Mouse (Mus musculus) lung, adult 2 months (tissue): ENCODE measurements around the gene Aim2. TPM values are rescaled to one million over a fixed set of nuclear protein-coding genes. Genes with fewer than 3 reads are reported as not detected.
A peak's percentile ranks its signal among the peaks of the same experiment; 100 is the strongest.

Experiments
- DNase-seq: peaks from one replicate; pipeline ENCODE4 v3.0.0; 2022
- H3K4me1 ChIP-seq: fragments of 200-500 bp; 2 replicates; pipeline ENCODE4 v1.6.1; 2011; ENCODE audit warnings: low read length; ENCODE audit not compliant: control insufficient read depth, insufficient read depth
- H3K4me3 ChIP-seq: fragments of 200-500 bp; replicated peaks from 2 replicates; pipeline ENCODE3; 2011; ENCODE audit warnings: low read depth, mild to moderate bottlenecking, control low read depth, low read length; ENCODE audit errors: extremely low read depth
- CTCF ChIP-seq: fragments of 200-500 bp; IDR thresholded peaks from 2 replicates; pipeline ENCODE4 v1.5.1; 2011; ENCODE audit warnings: mild to moderate bottlenecking, low read length, control low read depth; ENCODE audit not compliant: insufficient read depth
- POLR2A ChIP-seq: fragments of 200-500 bp; IDR thresholded peaks from 2 replicates; pipeline ENCODE4 v1.6.1; 2011; ENCODE audit warnings: low read depth, mild to moderate bottlenecking, control low read depth, low read length, borderline replicate concordance; ENCODE audit errors: extremely low read depth
- WGBS: fragments of 180-500 bp; shearing (Covaris S2); methylation state at CpG from one replicate; pipeline ENCODE4 v1.1.7; 2018; 5-methylcytosine and 5-hydroxymethylcytosine counted together
- polyA plus RNA-seq: library from polyadenylated mRNA; depleted of rRNA; stranded (reverse); fragments of >200 nt; gene quantifications from 2 replicates; pipeline ENCODE4 v1.2.3, GENCODE M21; 2012

The Aim2 gene
- polyA plus RNA-seq, 1 experiment: 5.1 TPM

GRCm38 (mm10) chr1:173418936-173419621 lies 68.4 kb downstream of the Aim2 start:
- no peaks in the 10 kb centered on the region for H3K4me1 ChIP-seq
- no peak overlapping the region for H3K4me3 ChIP-seq
- no peak for TF ChIP-seq CTCF
- no peak for TF ChIP-seq POLR2A
- WGBS: 84% methylated on average over 1 of the region's 1 CpGs
- DNase-seq: no peak

DNA sequence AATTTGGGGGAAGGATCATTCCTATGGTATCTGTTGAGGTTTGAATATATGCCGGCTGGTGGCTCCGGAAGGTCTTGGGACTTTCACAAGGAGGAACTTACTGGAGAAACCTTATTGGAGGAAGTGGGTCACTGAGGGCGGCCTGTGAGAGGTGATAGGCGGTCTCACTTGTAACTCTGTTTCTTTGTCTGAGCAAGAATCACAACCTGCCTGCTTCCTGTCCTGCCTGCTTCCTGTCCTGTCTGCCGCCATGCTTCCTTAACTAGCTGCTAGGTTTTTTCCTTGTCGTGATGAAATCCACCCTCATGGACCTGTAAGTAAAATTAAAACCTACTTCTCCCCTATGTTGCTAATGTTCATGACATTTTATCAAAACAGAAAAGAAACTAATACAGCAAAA lies 69.7 kb downstream of the Aim2 start:
- Histone ChIP-seq H3K4me1 (no peaks in the 10 kb centered on the region), H3K4me3 (peak overlapping the region; percentile 21)
- DNase-seq: no peak
- 50% methylated on average over 6 of the region's 6 CpGs for WGBS
- TF ChIP-seq POLR2A: no peak
- no peak for TF ChIP-seq CTCF

DNA sequence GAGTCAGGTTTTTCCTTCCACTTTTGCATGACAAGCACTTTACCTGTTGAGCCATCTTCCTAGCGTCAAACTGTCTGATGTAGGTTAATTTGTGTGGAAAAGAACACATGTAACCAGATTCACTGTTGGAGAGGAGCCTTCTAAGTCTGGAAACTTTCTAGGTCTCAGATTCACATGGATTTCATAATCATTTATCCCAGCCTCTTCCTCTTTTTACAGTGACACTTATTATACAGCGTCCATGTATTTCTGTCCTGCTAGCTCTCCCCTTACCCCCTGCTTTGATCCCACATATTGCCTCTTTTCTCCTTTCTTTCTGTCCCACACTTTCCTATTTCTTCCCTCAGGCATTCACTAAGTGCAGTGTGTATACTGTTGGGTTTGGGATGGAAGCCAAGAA lies 75.7 kb downstream of the Aim2 start:
- H3K4me3 ChIP-seq: no peak overlapping the region
- no peaks in the 10 kb centered on the region for H3K4me1 ChIP-seq
- no peak for DNase-seq
- 68% methylated on average over 2 of the region's 2 CpGs for WGBS
- TF ChIP-seq POLR2A: no peak

DNA sequence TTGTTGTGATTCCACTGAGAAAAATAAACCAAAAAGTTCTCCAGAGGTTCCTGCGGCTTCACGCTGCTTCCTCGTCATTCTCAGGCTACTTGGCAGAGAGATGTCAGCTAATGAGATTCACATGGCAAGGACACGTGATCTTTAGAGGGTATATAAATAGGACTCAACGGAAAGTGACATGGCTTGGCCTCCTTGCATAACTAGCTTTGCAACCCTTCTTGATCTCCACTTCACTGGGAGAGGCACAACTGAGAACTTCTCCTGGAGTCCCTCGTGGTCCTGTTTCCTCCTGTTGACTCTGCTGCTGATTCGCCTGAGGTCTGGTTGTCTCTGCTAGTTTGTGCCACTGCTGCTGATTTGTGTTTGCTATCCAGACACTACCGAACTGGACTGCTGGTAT lies 76.7 kb downstream of the Aim2 start:
- no peak overlapping the region for H3K4me3 ChIP-seq
- 68% methylated on average over 8 of the region's 8 CpGs for WGBS
- no peak for TF ChIP-seq CTCF
- no peak for TF ChIP-seq POLR2A
- H3K4me1 ChIP-seq: no peaks in the 10 kb centered on the region
- DNase-seq: no peak

- WGBS: 75% methylated on average over 5 of the region's 5 CpGs
- no peak for DNase-seq
- H3K4me3 ChIP-seq: no peak overlapping the region
These were observed 79.5 kb downstream of the Aim2 start for GRCm38 (mm10) chr1:173429995-173430699.

DNA sequence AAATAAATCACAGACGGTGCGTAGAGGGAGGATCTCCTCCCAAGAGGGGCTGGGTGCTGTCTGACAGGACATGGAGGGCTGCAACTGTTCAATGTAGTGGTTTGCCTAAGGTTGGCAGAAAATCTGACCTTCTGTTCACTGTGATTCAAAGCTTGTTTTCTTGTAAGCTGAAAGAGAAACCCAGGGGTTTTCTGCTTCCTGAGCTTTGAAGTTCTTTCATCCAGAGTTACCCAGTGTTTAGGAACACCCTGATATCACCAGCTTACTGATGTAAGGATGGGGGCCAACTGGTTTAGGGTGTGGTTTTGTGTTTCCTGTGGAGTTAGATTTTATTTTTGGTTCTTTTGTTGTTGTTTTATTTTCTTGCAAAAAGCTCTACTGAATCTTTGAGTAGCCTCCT lies 81.7 kb downstream of the Aim2 start:
- 49% methylated on average over 2 of the region's 2 CpGs for WGBS
- no peak overlapping the region for H3K4me3 ChIP-seq
- H3K4me1 ChIP-seq: peaks cover 2% of the 10 kb centered on the region; the same call in 1 of the 2 replicates
- TF ChIP-seq CTCF: no peak
- DNase-seq: no peak

More at GRCm38 (mm10) chr1:173429995-173430699, 79.5 kb downstream of the Aim2 start:
- H3K4me1 ChIP-seq: peaks cover 2% of the 10 kb centered on the region; the same call in 1 of the 2 replicates
- TF ChIP-seq CTCF (no peak), POLR2A (no peak)

DNA sequence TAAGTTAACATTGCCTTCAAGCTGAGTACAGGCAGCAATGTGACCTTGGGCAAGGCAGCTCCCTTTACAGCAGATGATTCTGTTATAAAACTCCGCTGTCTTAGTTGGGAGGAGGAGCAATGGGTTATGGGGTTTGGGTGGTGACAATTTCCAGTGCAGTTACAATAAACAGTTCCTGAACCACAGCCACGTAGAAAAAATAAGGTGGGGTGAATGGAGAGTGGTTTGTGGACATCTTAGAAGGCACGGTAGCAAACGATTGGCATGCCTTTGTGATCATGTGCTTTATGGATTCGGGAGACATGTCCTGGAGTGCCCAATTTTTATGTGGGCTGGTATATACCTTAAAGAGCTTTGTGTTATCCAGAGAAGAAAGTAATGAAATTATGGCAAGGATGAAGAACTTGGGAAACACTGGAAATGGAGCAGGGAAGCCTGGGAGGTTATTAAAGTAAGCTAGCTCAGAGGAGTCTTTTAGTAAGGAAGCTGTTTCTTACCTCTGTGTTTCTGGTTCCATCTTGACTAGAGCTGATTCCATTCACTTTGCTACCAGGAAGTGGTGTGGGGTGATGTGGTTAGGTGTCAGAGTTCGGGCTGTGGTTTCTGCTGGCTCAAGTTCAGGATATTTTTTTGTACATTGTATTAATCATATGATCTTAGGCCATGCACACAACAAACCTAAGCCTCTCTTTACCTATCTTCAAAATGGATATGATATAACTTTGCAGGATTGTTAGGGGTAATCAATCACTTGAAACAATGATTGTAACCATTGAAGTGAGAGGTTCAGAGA lies 86.7 kb downstream of the Aim2 start:
- no peak for TF ChIP-seq CTCF
- no peak for DNase-seq
- Histone ChIP-seq H3K4me3 (no peak overlapping the region), H3K4me1 (peaks cover 2% of the 10 kb centered on the region; the same call in 1 of the 2 replicates)
- 62% methylated on average over 6 of the region's 6 CpGs for WGBS

- H3K4me1 ChIP-seq: no peaks in the 10 kb centered on the region; the same call in 1 of the 2 replicates
- DNase-seq: no peak
- no peak overlapping the region for H3K4me3 ChIP-seq
- TF ChIP-seq CTCF (no peak), POLR2A (no peak)
- 42% methylated on average over 1 of the region's 1 CpGs for WGBS
These were observed 90.0 kb downstream of the Aim2 start for GRCm38 (mm10) chr1:173440681-173441080.

DNA sequence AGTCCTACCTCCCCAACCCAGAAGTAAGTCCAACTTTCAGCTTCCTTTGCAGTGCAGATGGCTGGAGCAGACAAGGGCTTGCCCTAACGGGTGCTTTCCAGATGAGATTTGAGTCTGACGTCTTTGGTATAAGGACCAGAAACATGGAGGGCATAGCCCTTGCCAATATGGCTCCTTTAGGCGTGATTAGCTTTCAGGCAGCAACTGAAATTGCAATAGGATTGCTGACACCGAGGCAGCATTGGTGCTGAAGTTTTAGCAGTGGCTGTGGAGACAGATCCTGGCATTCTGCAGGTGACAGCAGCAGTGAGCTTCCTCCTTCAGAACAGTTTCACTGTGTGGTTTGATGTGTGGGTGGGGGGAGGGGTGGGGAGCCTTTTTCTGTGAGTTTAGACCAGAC lies 90.5 kb downstream of the Aim2 start:
- H3K4me1 ChIP-seq: no peaks in the 10 kb centered on the region; the same call in 1 of the 2 replicates
- H3K4me3 ChIP-seq: no peak overlapping the region
- DNase-seq: no peak
- 59% methylated on average over 4 of the region's 4 CpGs for WGBS
- no peak for TF ChIP-seq POLR2A
- no peak for TF ChIP-seq CTCF

DNA sequence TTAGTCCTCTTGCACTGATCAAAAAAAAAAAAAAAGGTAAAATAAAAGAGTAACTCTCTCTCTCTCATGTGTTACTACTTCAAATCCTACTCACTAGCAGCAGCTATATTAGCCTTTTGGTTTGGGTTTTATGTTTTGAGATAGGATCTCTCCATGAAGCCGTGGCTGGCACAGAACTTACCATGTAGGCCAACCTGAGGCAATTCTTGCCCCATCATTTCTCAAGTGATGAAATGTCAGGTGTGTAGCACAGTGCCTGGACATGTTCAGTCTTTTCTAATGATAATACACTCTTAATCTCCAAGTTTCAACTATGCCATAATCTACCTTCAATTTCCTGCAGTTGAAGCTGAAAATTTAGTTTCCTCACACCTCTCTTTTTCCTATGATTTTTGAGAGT lies 92.4 kb downstream of the Aim2 start:
- WGBS: 67% methylated on average over 1 of the region's 1 CpGs
- TF ChIP-seq CTCF (no peak), POLR2A (no peak)
- Histone ChIP-seq H3K4me3 (no peak overlapping the region), H3K4me1 (no peaks in the 10 kb centered on the region; the same call in 1 of the 2 replicates)
- DNase-seq: no peak
